Mouse (Mus musculus) frontal cortex, adult (tissue): ENCODE data around the gene Hist1h3e.

Experiments
- ATAC-seq: cut with Nextera tagmentation; 2 replicates; pipeline ENCODE4 v1.9.2; 2017; ENCODE audit warnings: mild to moderate bottlenecking, moderate library complexity, mixed read lengths; ENCODE audit not compliant: low TSS enrichment

Hist1h3e gene

DNA sequence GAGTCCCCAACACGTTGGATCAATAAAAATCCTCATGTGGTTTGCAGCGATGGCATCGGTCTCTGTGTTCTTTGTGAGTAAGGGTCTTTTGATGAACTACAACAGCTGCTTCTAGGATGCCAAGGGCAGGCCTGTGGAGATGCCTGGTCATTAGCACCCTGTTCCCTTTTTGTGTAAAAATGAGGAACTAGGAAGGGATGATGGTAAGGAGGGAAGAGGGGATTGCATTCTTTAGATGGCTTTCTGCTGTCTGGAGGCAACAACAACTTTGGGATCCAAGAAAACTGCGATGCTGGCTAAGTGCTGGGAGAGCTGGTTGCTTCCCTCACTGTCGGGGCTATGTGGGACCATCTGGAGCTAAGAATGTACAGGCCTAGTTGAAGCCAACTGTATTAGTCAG, 23.9 kb downstream of the Hist1h3e start:
- no peak for ATAC-seq

DNA sequence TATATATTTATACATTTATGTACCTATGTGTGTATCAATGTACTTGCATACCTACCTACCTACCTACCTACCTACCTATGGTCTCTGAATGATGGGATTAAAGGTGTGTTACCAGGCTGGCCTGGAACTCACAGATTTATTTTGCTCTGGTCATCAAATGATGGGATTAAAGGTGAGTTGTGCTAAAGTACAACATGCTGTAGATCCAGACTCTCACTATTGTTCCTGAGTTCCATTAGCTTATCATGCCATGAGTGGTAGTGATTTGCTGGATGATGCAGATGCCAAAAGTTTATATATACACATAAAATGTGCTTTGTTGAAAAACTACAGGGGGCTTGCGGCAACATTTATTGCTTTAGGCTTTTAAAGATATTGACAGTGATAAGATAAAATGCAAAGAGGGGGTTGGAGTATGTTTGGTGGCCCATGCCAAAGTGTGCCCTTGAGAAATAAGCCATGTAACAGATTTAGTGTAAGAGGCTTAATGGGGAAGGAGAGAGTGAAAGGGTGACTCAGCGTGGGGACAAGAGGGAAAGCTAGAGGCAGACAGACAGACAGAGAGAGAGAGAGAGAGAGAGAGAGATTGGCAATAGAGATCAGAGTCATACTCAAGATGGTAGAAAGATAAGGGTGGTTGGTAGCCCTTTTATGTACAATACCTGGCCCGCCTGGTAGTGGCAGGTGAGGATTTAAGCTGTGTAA, 25.0 kb downstream of the Hist1h3e start:
- ATAC-seq, result no peak

DNA sequence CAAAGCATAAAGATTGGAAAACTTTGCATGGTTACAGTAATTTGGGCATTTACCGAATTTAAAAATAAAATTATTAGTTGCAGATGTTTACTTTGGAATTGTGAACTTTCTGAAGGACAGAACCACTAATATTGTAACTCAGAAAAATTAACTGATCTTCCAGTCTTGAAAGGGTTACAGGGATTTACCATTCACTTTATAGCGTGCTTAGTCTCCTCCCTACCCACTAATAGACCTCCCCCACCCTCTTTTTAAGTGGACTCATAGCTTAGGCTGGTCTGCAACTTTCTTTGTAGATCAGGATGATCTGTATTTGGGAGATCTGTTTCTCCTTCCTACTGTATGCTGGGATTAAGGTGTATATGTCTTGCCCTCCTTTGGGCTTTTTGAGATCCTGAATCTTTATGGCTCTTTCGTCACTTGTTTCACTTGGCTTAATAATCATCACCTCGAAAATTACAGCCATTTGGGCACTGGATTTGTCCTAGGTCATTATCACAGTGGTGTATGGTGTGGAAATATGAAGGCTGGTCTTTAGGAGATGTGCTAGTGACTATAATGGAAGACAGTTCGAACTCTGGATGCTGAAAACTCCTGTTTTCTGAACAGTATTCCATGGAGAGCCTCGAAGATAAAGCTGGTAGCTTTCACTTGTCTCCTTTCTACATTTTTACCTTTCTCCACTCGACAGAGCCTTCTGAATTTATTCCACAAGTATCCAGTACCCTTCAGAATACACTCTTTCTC, 25.9 kb downstream of the Hist1h3e start:
- no peak for ATAC-seq

DNA sequence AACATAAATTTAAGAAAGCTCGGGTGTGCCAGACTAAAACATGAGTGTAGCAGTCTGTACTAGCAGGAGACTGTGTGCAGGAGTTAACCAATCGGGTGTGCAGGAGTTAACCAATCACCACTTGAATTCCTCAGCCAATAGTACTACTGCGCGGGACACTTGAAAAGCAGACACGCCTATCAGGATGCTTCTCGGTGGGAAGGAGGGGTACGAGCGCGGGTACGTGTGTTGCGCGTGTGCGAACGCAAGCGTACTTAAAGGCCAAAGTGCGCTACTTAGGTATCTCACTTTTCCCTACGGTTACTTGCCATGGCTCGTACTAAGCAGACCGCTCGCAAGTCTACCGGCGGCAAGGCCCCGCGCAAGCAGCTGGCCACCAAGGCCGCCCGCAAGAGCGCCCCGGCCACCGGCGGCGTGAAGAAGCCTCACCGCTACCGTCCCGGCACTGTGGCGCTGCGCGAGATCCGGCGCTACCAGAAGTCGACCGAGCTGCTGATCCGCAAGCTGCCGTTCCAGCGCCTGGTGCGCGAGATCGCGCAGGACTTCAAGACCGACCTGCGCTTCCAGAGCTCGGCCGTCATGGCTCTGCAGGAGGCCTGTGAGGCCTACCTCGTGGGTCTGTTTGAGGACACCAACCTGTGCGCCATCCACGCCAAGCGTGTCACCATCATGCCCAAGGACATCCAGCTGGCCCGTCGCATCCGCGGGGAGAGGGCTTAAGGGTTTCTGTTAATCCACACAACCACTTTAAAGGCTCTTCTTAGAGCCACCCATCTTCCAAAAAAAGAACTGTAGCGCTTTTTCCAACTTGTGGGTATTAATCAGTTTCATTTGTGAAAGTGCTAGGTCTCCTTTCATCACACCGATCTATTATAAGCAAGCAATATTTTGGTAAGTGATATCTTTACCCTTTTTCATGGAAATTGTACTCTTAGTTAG, 26.8 kb downstream of the Hist1h3e start, which contains the start of gene Hist1h3g:
Gene Hist1h3g, plus strand, starts transcription at position 286 of the 939 bp plus-strand sequence.
- peak; percentile 87 for ATAC-seq

DNA sequence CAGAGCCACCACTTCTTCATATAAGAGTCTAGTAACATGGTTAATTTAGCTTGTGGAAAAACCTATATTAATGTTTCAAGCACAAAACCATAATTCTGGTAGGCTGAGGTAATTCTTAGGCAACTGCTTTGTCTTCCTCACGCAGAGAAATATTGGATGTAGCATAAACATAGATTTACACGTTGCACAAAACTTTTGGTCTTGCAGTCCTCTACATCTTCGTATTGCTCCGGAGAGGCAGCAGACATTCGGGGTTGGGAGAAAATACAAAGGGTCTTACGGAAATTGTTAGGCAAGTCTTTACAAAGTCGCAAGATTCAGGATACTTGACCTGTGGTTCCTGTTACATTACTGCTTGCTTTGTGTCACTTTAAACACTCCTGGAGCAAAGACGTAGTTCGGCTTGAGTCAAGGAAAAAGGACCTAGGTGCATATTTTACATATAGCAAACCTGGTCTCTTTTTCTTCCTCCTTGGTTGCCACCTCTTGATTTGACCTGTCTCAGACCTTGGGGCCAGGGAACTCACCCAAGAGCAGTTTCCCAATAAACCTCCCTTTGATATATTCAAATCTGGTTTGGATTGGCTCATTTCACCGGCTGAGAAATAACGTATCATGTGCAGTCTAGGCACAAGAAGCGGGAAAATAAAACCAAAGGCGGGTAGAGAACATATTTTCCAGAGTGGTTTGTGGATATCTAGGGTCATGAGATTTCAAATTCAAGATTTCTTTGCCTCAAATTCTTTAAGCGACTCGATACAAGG, 27.6 kb downstream of the Hist1h3e start:
- ATAC-seq, result peak; percentile 45

DNA sequence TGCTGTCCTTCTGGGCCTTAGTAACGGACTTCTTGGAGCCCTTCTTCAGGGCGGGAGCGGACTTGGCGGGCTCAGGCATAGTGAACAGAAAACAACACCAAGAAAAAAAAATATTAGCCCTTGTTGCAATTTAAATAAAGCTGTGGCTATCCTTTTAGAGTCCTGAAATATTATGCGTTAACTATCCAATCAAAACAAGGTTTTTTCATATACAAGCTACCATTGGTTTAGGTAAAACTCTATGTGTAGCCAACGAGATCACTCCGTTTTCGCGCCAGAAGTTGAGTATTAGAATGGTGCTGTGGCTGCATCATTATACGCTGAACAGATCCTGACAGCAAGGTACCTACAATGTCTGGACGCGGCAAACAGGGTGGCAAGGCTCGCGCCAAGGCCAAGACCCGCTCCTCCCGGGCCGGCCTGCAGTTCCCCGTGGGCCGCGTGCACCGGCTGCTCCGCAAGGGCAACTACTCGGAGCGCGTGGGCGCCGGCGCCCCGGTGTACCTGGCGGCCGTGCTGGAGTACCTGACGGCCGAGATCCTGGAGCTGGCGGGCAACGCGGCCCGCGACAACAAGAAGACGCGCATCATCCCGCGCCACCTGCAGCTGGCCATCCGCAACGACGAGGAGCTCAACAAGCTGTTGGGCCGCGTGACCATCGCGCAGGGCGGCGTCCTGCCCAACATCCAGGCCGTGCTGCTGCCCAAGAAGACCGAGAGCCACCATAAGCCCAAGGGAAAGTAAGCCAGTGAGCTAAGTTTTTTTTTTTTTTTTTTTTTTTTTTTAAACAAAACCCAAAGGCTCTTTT, 28.4 kb downstream of the Hist1h3e start, which contains the start of gene Hist1h2af:
Gene Hist1h2af, plus strand, starts transcription at position 347 of the 808 bp plus-strand sequence.
- peak; percentile 69 for ATAC-seq

DNA sequence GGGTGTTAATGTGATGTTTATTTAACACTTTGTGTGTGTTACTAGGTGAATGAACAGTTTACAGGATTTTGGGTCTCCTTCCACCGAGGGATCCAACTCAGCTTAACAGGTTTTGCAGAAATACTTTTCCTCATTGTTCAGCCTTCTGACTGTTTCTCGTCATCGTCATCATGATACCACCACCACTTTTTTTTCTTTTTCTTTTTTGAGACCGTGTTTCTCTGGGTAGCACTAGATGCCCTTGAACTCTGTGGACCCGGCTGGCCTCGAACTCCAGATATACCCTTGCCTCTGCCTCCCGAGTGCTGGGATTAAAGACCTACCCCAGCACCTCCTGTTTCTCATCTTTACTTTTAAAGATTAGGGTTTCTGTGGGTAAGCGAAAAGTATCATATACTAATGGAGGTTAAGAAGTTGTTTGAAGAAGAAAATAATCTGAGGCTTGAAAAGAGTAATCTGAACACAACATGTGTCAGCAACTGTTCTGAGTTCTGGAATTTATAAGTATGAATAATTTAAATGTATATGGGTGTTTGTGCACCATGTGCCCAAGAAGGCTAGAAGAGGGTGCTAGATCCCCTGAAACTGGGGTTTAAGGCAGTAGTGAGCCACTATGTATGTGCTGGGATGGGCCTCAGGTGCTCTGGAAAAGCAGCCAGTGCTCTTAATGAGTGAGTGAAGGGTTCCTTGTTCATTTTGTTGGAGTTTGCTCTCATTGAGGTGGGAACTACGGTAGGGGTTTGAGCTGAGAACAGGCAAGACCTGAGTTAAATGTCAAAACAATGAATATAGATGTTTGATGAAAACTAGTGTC, 29.7 kb downstream of the Hist1h3e start:
- ATAC-seq, result no peak

DNA sequence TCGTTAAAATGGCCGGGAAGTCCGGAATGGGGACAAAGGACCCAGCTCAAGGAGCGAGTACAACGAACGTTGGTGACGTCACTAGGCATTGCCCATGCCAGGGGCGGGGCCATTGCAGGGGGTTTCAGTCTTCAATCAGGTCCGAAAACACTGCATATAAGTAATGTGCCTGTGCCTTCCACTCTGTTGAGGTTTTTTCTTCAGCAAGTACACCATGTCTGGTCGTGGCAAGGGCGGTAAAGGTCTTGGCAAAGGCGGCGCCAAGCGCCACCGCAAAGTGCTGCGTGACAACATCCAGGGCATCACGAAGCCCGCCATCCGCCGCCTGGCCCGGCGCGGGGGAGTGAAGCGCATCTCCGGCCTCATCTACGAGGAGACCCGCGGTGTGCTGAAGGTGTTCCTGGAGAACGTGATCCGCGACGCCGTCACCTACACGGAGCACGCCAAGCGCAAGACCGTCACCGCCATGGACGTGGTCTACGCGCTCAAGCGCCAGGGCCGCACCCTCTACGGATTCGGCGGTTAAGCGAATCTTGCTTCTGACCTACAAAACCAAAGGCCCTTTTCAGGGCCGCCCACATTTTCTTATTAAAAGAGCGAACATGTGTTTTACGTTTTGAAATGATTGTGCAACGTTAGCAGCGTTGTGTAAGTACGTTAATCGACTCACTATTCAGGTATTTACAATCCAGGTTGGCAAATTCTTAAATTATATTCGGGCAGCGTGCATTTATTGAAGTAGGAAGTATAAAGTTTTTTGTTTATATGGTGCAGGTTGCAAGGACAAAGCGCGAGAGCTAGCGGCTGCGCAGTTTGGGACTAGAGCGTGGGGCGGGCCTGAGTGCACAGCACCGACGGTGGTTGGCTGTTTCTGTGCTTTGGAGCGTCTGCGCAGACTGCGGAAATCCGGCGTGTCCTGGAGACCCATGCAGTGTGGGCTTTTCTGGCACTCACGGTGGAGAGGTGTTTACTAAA, 31.0 kb downstream of the Hist1h3e start, which contains the start of gene Hist1h4h:
Gene Hist1h4h, plus strand, starts transcription at position 150 of the 975 bp plus-strand sequence.
- ATAC-seq, result peak; percentile 78

DNA sequence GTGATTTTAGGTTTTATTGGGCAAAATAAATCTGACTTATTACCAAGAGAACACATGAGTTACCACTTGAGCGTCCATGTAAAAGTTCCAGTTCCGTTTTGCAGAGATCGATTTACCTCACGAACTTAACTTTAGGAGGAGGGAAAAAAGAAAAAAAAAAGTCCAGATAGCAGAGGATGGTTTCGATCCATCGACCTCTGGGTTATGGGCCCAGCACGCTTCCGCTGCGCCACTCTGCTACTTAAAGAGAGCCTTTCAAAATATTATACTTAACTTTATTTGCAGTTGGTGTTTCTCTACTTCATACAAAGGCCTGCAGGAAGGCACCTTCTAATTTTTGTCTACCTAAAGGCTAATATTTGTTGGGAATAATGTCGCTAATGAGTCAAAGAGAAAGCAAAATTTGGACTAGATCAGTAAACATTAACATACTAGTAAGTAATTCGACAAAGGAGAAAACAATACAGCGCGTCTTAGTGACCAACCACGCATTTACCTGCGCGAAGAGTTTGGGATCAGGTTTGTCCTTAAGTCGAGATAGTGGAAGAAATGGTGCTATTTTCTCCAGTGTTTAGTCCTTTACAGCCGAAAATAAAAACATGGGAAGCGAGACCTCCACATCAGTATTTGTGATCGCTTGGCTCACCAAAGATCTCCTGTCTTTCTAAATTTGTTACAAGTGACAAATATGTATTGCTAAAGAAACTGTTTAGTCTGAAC, 31.8 kb downstream of the Hist1h3e start:
- ATAC-seq, result no peak

DNA sequence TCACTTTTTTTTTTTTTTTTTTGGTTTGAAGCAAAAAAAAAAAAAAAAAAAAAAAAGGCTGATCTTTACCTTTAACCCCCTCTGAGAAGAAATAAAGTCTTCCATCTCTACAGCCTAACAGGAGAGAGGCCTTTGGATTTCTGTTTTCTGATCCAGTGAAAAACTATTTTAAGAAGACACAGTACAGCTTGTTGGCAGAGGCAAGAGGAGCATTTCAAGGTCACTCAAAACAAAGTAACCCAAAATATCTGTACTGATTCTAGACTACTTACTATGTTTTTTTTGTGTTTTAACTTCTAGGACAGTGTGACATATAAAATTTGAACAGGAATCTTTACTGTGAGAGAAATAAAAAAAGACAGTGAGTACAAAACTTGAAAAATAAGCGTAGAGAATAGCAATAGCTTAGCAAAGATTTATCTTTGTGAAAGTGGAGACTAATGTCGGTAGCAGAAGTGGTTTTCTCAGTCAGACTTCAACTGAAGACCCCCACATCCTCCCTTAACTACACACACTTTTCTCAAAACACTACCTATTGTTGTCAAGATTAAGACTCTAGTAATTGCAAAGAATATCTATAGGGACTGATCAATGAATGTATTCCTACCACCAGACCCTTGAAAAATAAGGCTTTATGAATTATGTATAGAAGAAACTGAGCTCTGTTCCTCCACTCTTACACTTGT, 32.5 kb downstream of the Hist1h3e start:
- no peak for ATAC-seq

DNA sequence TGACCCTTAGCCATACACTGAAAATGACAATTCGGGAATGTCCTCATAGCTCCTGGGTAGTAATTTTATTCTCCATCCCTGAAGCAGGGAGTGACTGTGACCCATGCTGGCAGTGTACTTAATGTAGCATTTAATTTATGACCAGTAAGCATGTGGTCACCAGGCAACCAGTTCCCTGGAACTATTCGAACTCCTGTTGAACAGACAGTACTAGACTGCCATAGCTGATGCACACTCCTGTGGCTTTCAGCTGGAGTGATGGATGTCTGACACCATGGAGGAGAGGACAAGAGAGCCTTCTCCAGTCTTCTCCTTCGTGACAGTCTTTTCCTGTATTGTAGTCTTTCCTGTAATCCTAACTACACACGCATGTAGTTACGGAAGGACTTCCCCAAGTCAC, 33.2 kb downstream of the Hist1h3e start:
- no peak for ATAC-seq

DNA sequence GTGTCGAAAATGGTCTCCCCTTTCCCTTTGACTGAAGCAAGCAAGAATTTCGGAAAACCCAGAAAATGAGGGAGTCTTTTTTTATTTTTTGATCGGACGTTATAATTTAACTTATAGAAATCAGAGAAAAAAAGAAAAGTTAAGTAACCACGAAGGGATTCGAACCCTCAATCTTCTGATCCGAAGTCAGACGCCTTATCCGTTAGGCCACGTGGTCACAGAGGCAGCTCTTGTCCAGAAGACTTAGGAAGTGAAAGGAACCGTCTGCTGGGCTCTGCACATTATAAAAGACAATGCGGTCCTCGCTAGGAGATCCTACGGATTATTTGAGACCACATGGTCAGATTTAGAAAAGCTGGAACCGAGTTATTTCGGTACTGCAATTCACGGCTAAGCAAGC, 35.9 kb downstream of the Hist1h3e start:
- peak; percentile 42 for ATAC-seq

DNA sequence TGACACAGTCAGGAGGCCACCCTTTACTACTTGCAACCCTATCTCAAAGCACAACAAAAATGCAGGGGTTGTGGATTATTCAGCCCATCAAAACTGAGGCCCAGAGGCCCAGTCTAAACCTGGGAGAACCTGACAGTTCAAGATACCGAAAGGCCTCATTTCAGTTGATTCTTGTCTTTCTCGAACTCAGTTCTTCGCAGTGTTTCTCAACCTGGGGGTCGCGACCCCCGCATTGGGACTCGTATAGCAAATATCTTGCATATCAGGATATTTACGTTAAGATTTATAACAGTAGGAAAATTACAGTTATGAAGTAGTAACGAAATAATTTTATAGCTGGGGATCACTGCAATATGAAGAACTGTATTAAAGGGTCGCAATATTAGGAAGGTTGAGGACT, 36.3 kb downstream of the Hist1h3e start:
- ATAC-seq, result no peak

DNA sequence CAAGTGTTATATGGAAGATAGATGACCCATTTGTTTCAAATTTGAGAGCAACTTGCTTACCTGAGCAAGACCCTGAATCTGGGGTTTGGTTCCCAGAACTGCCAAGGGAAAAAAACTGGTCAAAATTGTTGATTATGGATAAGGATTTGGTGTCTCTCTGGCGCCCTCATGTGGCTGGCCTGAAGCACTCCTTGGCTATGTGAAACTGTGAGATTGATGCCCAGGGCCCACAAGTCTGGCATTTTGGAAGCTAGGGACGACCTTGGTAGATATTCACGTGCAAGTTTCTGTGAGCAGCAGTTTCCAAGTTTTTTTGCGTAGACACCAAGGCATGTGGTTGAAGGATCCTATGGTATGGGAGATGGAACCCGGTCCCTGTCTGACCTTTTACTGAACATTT, 37.5 kb downstream of the Hist1h3e start:
- peak; percentile 48; the same call in 1 of the 2 replicates for ATAC-seq

DNA sequence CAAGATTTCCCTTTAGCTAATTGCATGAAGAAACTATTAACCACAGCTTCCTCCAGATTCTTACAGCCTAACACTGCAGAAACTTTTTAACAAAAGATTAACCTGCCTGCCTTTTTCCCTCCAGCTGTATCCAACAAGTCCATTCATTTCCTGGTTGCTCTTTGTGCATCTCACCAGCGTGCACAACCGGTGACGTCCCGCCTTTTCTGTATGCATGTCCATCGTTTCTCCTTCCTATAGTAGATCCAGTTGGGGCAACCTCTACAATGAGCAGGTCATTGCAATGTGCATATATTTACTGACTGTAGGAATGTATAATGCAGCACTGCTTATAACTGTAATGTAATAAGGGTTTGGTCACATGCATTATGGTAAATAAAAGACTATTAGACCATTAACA, 38.2 kb downstream of the Hist1h3e start:
- no peak for ATAC-seq

DNA sequence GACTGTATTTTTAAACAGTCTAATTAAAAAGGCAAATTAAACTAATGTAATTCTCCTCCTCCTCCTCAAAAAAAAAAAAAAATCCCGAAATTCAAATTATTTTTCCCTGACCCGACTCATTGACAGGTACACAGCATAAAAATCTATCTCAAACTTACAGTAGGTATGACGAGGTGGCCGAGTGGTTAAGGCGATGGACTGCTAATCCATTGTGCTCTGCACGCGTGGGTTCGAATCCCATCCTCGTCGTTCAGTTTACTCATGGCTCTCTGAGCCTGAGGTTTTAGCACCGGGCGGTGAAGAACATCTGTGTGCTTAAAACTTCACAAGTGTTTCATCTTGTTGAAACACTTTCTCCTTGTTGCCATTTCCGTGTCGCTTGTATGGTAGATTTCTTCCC, 40.5 kb downstream of the Hist1h3e start:
- no peak for ATAC-seq

DNA sequence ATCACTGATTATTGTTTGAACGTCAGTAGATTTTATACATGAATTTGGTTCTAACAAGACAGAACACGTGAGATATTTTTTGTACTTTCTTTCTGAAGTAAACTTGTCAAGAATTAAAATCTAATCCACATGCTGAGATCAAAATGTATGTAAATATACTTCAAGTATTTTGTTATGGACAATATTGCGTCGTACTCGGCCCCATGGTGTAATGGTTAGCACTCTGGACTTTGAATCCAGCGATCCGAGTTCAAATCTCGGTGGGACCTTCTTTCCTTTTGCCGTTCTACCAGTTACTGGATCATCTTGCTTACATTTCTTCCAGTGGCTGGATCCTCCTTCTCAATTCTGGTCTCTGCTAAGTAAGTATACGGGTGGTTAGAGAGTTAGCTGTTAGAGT, 42.8 kb downstream of the Hist1h3e start:
- peak; percentile 48 for ATAC-seq
